Mouse (Mus musculus) liver, embryonic 16.5 days (tissue): Measurements from ENCODE around the gene Tpr. TPM values are rescaled to one million over a fixed set of nuclear protein-coding genes. Genes with fewer than 3 reads are reported as not detected.

ENCODE experiments used
- ATAC-seq: fragments of 200-750 bp; cut with Nextera tagmentation; 2 replicates; pipeline ENCODE4 v1.8.0; 2017; ENCODE audit warnings: low read depth, mild to moderate bottlenecking, moderate number of reproducible peaks, moderate library complexity
- H3K27ac ChIP-seq: fragments of 300-500 bp; sonication (generic); 2 replicates; pipeline ENCODE4 v1.5.1; 2014; ENCODE audit warnings: mild to moderate bottlenecking, low read length
- H3K27me3 ChIP-seq: fragments of 300-500 bp; sonication (generic); 2 replicates; pipeline ENCODE4 v1.6.1; 2014; ENCODE audit warnings: low read depth, low read length, mixed read lengths; ENCODE audit not compliant: control insufficient read depth, insufficient read depth
- H3K36me3 ChIP-seq: fragments of 300-500 bp; sonication (generic); 2 replicates; pipeline ENCODE4 v1.6.1; 2014; ENCODE audit warnings: mild to moderate bottlenecking; ENCODE audit not compliant: control insufficient read depth, insufficient read depth
- H3K4me1 ChIP-seq: fragments of 300-500 bp; sonication (generic); 2 replicates; pipeline ENCODE4 v1.6.1; 2014; ENCODE audit warnings: low read depth, low read length, mixed read lengths; ENCODE audit not compliant: control insufficient read depth
- H3K4me2 ChIP-seq: fragments of 300-500 bp; sonication (generic); 2 replicates; pipeline ENCODE4 v1.6.1; 2014; ENCODE audit warnings: low read depth, low read length, mixed read lengths
- H3K4me3 ChIP-seq: fragments of 300-500 bp; sonication (generic); 2 replicates; pipeline ENCODE4 v1.5.1; 2014; ENCODE audit warnings: low read depth, mild to moderate bottlenecking, low read length
- H3K9ac ChIP-seq: fragments of 300-500 bp; sonication (generic); 2 replicates; pipeline ENCODE4 v1.6.1; 2014; ENCODE audit warnings: low read depth, low read length
- H3K9me3 ChIP-seq: fragments of 300-500 bp; sonication (generic); replicated peaks from 2 replicates; pipeline ENCODE4 v1.6.1; 2016; ENCODE audit warnings: low read length; ENCODE audit not compliant: control insufficient read depth
- WGBS: fragments of 180-500 bp; shearing (Covaris S2); extraction: QIAGEN DNeasy Blood & Tissue Kit; methylation state at CpG from one replicate; pipeline ENCODE4 v1.1.7; 2014; ENCODE audit not compliant: insufficient replicate concordance; 5-methylcytosine and 5-hydroxymethylcytosine counted together
- polyA plus RNA-seq: library from polyadenylated mRNA; unstranded; fragments of >200 nt; fragmentation: Nextera tagmentation; extraction: Ambion mirVana; gene quantifications from 2 replicates; pipeline ENCODE4 v1.2.1, GENCODE M21; 2015

The Tpr gene
- polyA plus RNA-seq, result 59.5 and 66.0 TPM in 2 replicates

GRCm38 (mm10) chr1:150392638-150393487 lies at the start of gene Tpr, which contains the start of gene Odr4:
Gene Tpr (plus strand): TSS chr1:150392838.
Gene Odr4 (minus strand): TSS chr1:150393080.
- WGBS, result under 1% methylated on average over 76 of the region's 76 CpGs
- Histone ChIP-seq H3K4me1 (peaks cover 3% of the 10 kb centered on the region), H3K9ac (peak within 1 kb of the TSS; percentile 91), H3K9me3 (no peaks in the 10 kb centered on the region), H3K4me2 (peak within 1 kb of the TSS; percentile 71), H3K27me3 (no peaks in the 10 kb centered on the region), H3K4me3 (peak within 1 kb of the TSS; percentile 94), H3K36me3 (peaks cover 13% of the 10 kb centered on the region), H3K27ac (peak within 1 kb of the TSS; percentile 95)
- peak; percentile 94 for ATAC-seq

- Histone ChIP-seq H3K4me3 (no peak overlapping the region), H3K9ac (no peak overlapping the region), H3K36me3 (peaks cover 10% of the 10 kb centered on the region), H3K4me1 (no peaks in the 10 kb centered on the region), H3K9me3 (no peaks in the 10 kb centered on the region), H3K27ac (no peak overlapping the region), H3K27me3 (no peaks in the 10 kb centered on the region), H3K4me2 (no peak overlapping the region)
- ATAC-seq, result no peak
- WGBS, result 60% methylated on average over 1 of the region's 1 CpGs
Observed at GRCm38 (mm10) chr1:150360864-150361263, 31.8 kb upstream of the Tpr start.

- H3K36me3 ChIP-seq, result no peaks in the 10 kb centered on the region; the same call in 1 of the 2 replicates
- no peak for ATAC-seq
- no peaks in the 10 kb centered on the region for H3K27me3 ChIP-seq
- 52% methylated on average over 3 of the region's 3 CpGs for WGBS
- no peaks in the 10 kb centered on the region for H3K9me3 ChIP-seq
- no peak overlapping the region for H3K27ac ChIP-seq
- H3K4me1 ChIP-seq, result no peaks in the 10 kb centered on the region
- H3K4me2 ChIP-seq, result no peak overlapping the region
- H3K9ac ChIP-seq, result no peak overlapping the region
- no peak overlapping the region for H3K4me3 ChIP-seq
Observed at GRCm38 (mm10) chr1:150372895-150373294, 19.7 kb upstream of the Tpr start.

GRCm38 (mm10) chr1:150374247-150374646 lies 18.4 kb upstream of the Tpr start:
- no peak overlapping the region for H3K4me2 ChIP-seq
- no peaks in the 10 kb centered on the region; the same call in 1 of the 2 replicates for H3K36me3 ChIP-seq
- no peak overlapping the region for H3K4me3 ChIP-seq
- ATAC-seq, result no peak
- H3K4me1 ChIP-seq, result no peaks in the 10 kb centered on the region
- H3K27me3 ChIP-seq, result no peaks in the 10 kb centered on the region
- H3K9me3 ChIP-seq, result no peaks in the 10 kb centered on the region
- H3K27ac ChIP-seq, result no peak overlapping the region
- no peak overlapping the region for H3K9ac ChIP-seq
- 66% methylated on average over 2 of the region's 2 CpGs for WGBS

- Histone ChIP-seq H3K4me1 (no peaks in the 10 kb centered on the region), H3K9me3 (no peaks in the 10 kb centered on the region), H3K9ac (no peak overlapping the region), H3K27me3 (no peaks in the 10 kb centered on the region), H3K4me2 (no peak overlapping the region), H3K36me3 (peaks cover 10% of the 10 kb centered on the region), H3K4me3 (no peak overlapping the region), H3K27ac (no peak overlapping the region)
- no peak for ATAC-seq
- 81% methylated on average over 4 of the region's 4 CpGs for WGBS
Observed at GRCm38 (mm10) chr1:150384138-150384537, 8.5 kb upstream of the Tpr start.

GRCm38 (mm10) chr1:150387572-150387971 lies 5.1 kb upstream of the Tpr start:
- 80% methylated on average over 9 of the region's 9 CpGs for whole genome bisulfite sequencing
- no peak overlapping the region for H3K9ac ChIP-seq
- H3K27me3 ChIP-seq, result no peaks in the 10 kb centered on the region
- H3K4me2 ChIP-seq, result no peak overlapping the region
- H3K36me3 ChIP-seq, result peaks cover 10% of the 10 kb centered on the region
- H3K9me3 ChIP-seq, result no peaks in the 10 kb centered on the region
- H3K4me3 ChIP-seq, result no peak overlapping the region
- peaks cover 3% of the 10 kb centered on the region for H3K4me1 ChIP-seq
- H3K27ac ChIP-seq, result no peak overlapping the region
- no peak for ATAC-seq

GRCm38 (mm10) chr1:150389390-150390129 lies 3.1 kb upstream of the Tpr start:
- 82% methylated on average over 6 of the region's 6 CpGs for whole genome bisulfite sequencing
- Histone ChIP-seq H3K4me2 (no peak overlapping the region), H3K9me3 (no peaks in the 10 kb centered on the region), H3K36me3 (peaks cover 10% of the 10 kb centered on the region), H3K4me1 (peaks cover 3% of the 10 kb centered on the region), H3K9ac (no peak overlapping the region), H3K27me3 (no peaks in the 10 kb centered on the region), H3K4me3 (no peak overlapping the region), H3K27ac (no peak overlapping the region)
- no peak for ATAC-seq

GRCm38 (mm10) chr1:150391931-150392637 lies 554 bp upstream of the Tpr start:
- Histone ChIP-seq H3K27me3 (no peaks in the 10 kb centered on the region), H3K9ac (peak overlapping the region; percentile 86), H3K36me3 (peaks cover 11% of the 10 kb centered on the region), H3K27ac (peak overlapping the region; percentile 95), H3K9me3 (no peaks in the 10 kb centered on the region), H3K4me3 (peak overlapping the region; percentile 94), H3K4me1 (peaks cover 3% of the 10 kb centered on the region), H3K4me2 (peak overlapping the region; percentile 66)
- 9% methylated on average over 11 of the region's 11 CpGs for WGBS
- ATAC-seq, result no peak
